Mouse (Mus musculus): ENCODE results near the gene Olfr791.

GRCm38 (mm10) chr10:129473723-129474122 lies 47.9 kb upstream of the Olfr791 start:
- TF ChIP-seq CTCF (IDR thresholded peaks at IDR 0.05; ENCODE audit: insufficient read depth, low read depth, low read length) (no peak), POLR2A (IDR thresholded peaks at IDR 0.05; ENCODE audit: insufficient read depth, low read depth, low read length) (no peak)
